Mouse (Mus musculus) thymus, postnatal 10 days (tissue): Measurements from ENCODE around the gene Crebzf.

Experiments
- DNase-seq, 2 experiments: peaks; one replicate each; pipeline ENCODE4 v3.0.0; 2021; ENCODE audit warnings: low spot score in 2 of 2

The Crebzf gene

DNA sequence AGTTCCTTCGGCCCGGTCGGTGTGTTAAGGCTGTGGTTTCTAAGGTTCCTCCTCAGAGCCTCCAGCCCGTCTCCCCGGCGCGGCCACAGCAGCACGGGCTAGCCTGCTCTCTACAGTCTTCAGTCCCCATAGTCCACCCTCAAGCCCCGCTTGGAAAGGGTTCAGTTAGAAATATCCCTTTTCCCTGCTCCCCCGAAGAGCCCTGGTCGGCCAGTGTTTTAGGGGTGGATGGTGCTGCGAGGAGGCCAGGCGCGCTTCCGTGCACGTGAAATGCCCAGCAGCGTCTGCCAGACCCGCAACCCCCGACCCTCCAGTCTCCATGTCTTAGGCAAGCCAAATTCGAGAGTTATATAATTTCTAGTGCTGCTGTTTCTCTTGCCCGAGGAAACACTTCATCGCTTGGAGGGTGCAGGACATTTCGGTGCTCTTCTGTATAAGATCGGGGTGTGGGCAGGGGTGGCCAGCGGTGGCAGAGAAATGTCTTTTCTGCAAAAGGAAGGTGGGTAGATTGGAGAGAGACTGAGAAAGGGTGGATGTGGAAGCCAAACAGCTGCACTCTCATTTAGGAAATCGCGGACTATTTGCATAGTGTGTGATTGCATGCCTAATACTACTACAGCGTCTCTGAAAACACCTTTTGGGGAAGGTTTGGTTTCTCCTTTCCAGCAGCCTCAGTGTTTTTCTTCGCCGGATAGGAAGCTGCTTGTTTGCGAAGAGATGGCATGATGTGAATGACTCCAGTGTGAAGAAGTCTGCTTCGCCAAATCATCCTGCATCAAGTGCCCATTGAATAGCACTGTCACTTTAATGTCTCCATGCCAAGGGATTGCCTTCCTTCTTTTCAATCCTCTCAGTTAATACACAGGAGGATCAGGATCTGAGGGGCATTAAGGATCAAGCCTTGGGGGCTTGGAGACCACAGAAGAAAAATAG is 34.0 kb downstream of the Crebzf start, which contains the start of gene Dlg2:
Gene Dlg2 (plus strand): TSS at position 360 of the 933 bp plus-strand sequence.
- no peak for DNase-seq

DNA sequence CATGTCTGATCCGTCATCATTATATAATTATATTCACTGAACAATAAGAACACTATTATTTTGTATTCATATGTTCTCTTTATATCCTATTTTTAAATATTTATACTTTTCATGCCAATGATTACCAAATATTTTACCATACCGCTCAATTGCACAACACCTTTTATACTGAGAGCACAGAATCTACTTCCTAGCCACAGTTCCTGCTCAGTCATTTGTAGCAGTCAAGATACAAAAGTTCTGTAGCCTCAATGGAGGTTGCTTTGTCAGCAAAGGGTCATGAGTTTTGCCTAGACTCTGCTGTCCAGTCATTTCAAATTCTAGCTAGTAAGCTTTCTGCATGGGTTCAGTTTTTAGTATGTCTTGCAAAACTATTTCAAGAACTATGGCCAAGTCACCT is 40.1 kb downstream of the Crebzf start:
- DNase-seq: no peak
